Mouse (Mus musculus) layer of hippocampus, postnatal 25 days (tissue): ENCODE results near the gene Hbs1l. TPM values are rescaled to one million over a fixed set of nuclear protein-coding genes. Genes with fewer than 3 reads are reported as not detected.

ENCODE experiments used
- DNase-seq, 2 experiments: peaks; one replicate each; pipeline ENCODE4 v3.0.0; 2022; ENCODE audit warnings: mixed read lengths in 2 of 2, low spot score in 1 of 2; ENCODE audit errors: extremely low spot score in 1 of 2
- total RNA-seq, 2 experiments: library from RNA; stranded (reverse); gene quantifications; 2 replicates each; pipeline ENCODE4 v1.2.3; 2021

Hbs1l gene
- 10 to 100 TPM; 63.3 to 73.2 TPM for total RNA-seq

DNA sequence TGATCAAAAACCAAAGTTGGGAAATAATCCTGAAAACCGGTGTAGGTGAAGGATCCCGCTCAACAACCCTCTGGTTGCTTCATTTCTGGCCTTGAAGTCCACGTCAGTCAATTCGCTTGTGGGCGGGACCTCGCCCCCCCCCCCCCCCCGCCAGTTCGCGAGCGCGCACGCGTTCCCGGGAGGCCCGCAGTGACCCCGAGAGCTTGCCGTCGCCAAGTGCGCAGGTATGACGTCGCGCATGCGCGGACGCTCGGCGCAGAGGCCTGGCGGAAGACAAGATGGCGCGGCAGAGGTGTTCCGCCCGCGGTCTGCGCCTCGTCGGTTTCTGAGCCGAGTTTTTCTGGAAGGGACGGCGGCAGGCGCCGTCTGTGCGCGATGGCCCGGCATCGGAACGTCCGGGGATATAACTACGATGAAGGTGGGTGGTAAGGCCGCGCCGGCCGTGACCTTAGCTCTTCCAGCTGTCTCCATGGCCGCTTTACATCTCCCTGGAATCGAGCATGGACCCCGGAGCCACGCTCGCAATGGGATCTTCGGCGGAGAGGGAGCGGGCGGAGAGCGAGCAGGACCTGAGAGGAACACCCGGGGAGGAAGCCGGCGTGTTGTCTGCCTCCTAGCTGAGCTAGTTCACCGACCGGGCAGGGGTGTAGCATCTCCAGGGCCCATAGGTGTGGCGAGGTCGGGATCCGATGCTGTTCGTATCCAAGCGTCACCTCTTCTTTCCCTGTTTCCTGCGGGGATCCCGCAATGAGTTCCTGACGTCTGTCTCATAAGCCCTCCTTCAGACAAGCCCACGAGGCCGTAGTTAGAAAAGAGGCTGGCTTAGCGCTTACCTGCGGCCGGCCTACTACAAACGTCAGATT is at the start of gene Hbs1l:
Gene Hbs1l, plus strand, starts transcription at position 221 of the 863 bp plus-strand sequence.
- peak; percentile 84 to 86 for DNase-seq

GRCm38 (mm10) chr10:21248556-21248955 is 47.2 kb upstream of the Hbs1l start:
- DNase-seq = no peak

GRCm38 (mm10) chr10:21251881-21252534 is 43.8 kb upstream of the Hbs1l start:
- DNase-seq = peak; percentile 8 to 23

DNA sequence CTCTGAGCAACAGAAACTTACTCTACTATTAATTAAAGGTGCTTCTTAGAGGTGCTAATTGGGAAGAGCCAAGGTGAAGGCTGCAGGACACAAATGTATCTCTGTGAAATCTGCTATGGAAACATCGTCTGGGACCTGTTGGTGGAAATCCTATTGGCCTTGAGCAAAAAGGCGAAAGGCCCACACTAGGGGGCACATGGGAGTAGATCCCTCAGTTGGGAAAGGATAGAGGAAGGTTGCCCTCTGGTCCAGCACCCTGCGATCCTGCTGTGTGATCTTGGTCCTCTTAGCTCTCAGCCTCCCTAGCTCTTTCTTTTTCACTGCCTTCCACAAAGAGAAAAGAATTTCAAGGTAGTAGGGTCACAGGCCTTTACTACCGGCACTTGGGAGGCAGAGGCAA is 43.0 kb upstream of the Hbs1l start:
- DNase-seq = no peak

- no peak for DNase-seq
Observed at GRCm38 (mm10) chr10:21254266-21255140, 41.3 kb upstream of the Hbs1l start.

- no peak for DNase-seq
Observed at GRCm38 (mm10) chr10:21257244-21257643, 38.5 kb upstream of the Hbs1l start.

GRCm38 (mm10) chr10:21259649-21260048 is 36.1 kb upstream of the Hbs1l start:
- no peak for DNase-seq

- DNase-seq = no peak
Observed at GRCm38 (mm10) chr10:21265188-21265587, 30.6 kb upstream of the Hbs1l start.

- DNase-seq = no peak
Observed at GRCm38 (mm10) chr10:21267452-21267851, 28.3 kb upstream of the Hbs1l start.

DNA sequence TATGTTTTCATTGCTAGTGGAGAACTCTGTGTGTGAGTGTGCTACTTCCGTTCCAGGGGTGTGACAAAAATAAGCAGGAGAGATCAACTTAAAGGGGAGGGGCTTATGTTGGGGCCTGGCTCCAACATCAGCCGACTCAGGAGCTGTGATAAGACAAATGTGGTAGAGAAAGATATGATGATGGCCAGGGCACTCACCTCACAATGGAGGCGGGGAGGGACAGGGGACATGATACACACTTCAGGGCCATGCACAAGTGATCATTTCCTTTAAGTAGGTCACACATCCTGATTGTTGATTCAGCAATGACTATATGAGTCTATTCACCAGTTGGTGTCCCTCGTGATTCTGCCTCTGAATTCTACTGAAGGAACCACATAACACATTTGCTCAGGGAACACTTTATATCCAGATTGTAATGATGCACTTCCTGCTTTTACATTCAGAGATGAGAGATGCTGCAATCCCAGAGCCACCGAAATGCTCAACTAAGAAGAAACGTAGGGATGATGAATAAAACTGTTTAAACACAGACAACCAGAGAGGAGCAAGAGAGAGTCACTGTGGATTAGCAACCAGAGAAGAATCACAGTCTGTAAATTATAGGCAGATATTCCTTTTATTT is 26.9 kb upstream of the Hbs1l start:
- no peak for DNase-seq

DNA sequence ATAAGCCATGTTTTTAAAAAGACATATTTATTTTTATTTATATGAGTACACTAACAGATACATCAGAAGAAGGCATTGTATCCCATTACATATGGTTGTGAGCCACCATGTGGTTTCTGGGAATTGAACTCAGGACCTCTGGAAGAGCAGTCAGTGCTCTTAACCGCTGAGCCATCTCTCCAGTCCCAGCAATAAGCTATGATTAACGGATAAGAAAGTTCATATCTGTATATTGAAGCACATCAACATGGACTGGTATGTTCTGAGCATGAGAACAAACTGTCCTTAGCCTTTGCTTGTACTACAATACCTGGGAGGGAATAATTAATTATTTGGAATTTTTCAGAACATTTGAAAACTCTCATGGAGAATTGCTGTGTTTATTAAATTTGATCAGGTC is 25.9 kb upstream of the Hbs1l start:
- no peak for DNase-seq

- no peak for DNase-seq
Observed at GRCm38 (mm10) chr10:21270905-21271304, 24.9 kb upstream of the Hbs1l start.

- no peak for DNase-seq
Observed at GRCm38 (mm10) chr10:21271310-21271709, 24.5 kb upstream of the Hbs1l start.

- DNase-seq = no peak
Observed at GRCm38 (mm10) chr10:21271785-21272184, 24.0 kb upstream of the Hbs1l start.

GRCm38 (mm10) chr10:21287243-21288127 is 8.3 kb upstream of the Hbs1l start:
- no peak for DNase-seq

GRCm38 (mm10) chr10:21291228-21291627 is 4.6 kb upstream of the Hbs1l start:
- no peak for DNase-seq

DNA sequence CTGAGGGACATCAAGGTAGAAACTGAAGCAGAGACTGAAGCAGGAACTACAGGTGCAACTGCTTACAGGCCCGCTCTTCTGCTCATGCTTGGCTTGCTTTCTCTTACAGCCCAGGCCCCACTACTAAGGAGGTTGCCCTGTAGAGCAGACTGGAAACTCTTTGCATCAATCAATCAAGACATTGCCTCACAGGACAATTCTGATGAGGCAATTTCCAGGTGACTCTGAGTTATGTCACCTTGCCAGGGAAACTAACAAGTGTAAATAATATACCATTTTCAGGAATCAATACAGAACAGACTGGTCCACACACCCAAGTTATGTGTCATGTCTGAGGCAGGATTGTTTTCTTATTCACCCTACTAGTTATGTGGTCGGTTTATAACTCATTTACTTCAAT is 1.6 kb upstream of the Hbs1l start:
- DNase-seq = no peak

GRCm38 (mm10) chr10:21295397-21295758 is 401 bp upstream of the Hbs1l start:
- DNase-seq = no peak

DNA sequence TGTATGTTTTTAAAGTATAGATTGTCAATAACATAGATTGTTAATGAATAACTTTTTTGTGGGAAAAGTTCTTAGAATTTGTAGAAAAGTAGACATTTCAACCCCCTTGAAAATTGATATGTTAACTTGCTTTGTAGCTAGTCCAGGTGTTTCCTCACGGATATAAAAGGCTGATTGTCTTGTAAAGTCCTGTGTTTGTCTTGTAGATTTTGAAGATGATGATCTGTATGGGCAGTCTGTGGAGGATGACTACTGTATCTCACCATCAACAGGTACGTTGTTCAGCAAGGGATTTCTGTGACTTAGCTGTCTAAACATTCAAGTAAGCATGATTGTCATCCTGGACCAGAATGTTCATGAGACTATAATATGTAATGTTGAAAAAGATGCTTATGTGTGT is 3.2 kb downstream of the Hbs1l start:
- no peak for DNase-seq

GRCm38 (mm10) chr10:21301822-21302221 is 6.0 kb downstream of the Hbs1l start:
- no peak for DNase-seq
